Mouse (Mus musculus) small intestine, adult 2 months (tissue): ENCODE data around the gene Trim11. TPM values are rescaled to one million over a fixed set of nuclear protein-coding genes. Genes with fewer than 3 reads are reported as not detected.
A peak's percentile ranks its signal among the peaks of the same experiment; 100 is the strongest.

ENCODE experiments used
- H3K27ac ChIP-seq: fragments of 200-500 bp; 2 replicates; pipeline ENCODE4 v1.5.1; 2012; ENCODE audit warnings: low read depth, low read length, control low read depth, inconsistent platforms; ENCODE audit not compliant: insufficient read depth
- H3K27me3 ChIP-seq: fragments of 200-500 bp; 2 replicates; pipeline ENCODE4 v1.6.1; 2012; ENCODE audit warnings: mild to moderate bottlenecking, moderate library complexity, low read length, inconsistent platforms; ENCODE audit not compliant: control insufficient read depth, insufficient read depth
- H3K36me3 ChIP-seq: fragments of 200-500 bp; 2 replicates; pipeline ENCODE4 v1.6.1; 2012; ENCODE audit warnings: mild to moderate bottlenecking, low read length, control low read depth, inconsistent platforms; ENCODE audit not compliant: control insufficient read depth, insufficient read depth
- H3K4me1 ChIP-seq: fragments of 200-500 bp; 2 replicates; pipeline ENCODE4 v1.6.1; 2012; ENCODE audit warnings: low read length, inconsistent platforms, mixed read lengths; ENCODE audit not compliant: control insufficient read depth, insufficient read depth, insufficient read length
- H3K4me3 ChIP-seq: fragments of 200-500 bp; 2 replicates; pipeline ENCODE4 v1.5.1; 2012; ENCODE audit warnings: low read depth, mild to moderate bottlenecking, control low read depth, inconsistent platforms, low read length, moderate library complexity
- CTCF ChIP-seq: fragments of 200-500 bp; IDR thresholded peaks from 2 replicates; pipeline ENCODE4 v1.5.1; 2012; ENCODE audit warnings: low read depth, mild to moderate bottlenecking, control low read depth, inconsistent platforms, low read length, moderate library complexity, mixed read lengths; ENCODE audit not compliant: insufficient replicate concordance, insufficient read length; ENCODE audit errors: extremely low read depth
- POLR2A ChIP-seq: fragments of 200-500 bp; IDR thresholded peaks from 2 replicates; pipeline ENCODE4 v1.6.1; 2012; ENCODE audit warnings: low read depth, mild to moderate bottlenecking, control low read depth, inconsistent platforms, low read length, moderate library complexity
- WGBS: fragments of 180-500 bp; shearing (Covaris S2); methylation state at CpG from one replicate; pipeline ENCODE4 v1.1.7; 2018; 5-methylcytosine and 5-hydroxymethylcytosine counted together
- polyA plus RNA-seq: library from polyadenylated mRNA; depleted of rRNA; stranded (reverse); fragments of >200 nt; gene quantifications from 2 replicates; pipeline ENCODE4 v1.2.3, GENCODE M21; 2012

Trim11 gene
- polyA plus RNA-seq, 1 experiment, result 22.6 TPM

- Histone ChIP-seq H3K27ac (no peak overlapping the region), H3K27me3 (no peaks in the 10 kb centered on the region), H3K36me3 (peaks cover 30% of the 10 kb centered on the region), H3K4me1 (peaks cover 30% of the 10 kb centered on the region), H3K4me3 (no peak overlapping the region; the same call in 1 of the 2 replicates)
- 38% methylated on average over 5 of the region's 5 CpGs for WGBS
- TF ChIP-seq CTCF (no peak), POLR2A (no peak)
Measured at GRCm38 (mm10) chr11:58980381-58980990, 2.6 kb downstream of the Trim11 start.

- Histone ChIP-seq H3K36me3 (peaks cover 37% of the 10 kb centered on the region), H3K27ac (no peak overlapping the region), H3K4me3 (no peak overlapping the region), H3K27me3 (no peaks in the 10 kb centered on the region), H3K4me1 (peaks cover 30% of the 10 kb centered on the region)
- 18% methylated on average over 14 of the region's 14 CpGs for WGBS
- no peak for TF ChIP-seq POLR2A
- peak; percentile 76 for TF ChIP-seq CTCF
Measured at GRCm38 (mm10) chr11:58981541-58982447, 3.9 kb downstream of the Trim11 start.

GRCm38 (mm10) chr11:58982471-58983097 is 4.7 kb downstream of the Trim11 start:
- Histone ChIP-seq H3K36me3 (peaks cover 42% of the 10 kb centered on the region), H3K27ac (no peak overlapping the region), H3K4me3 (no peak overlapping the region), H3K4me1 (peaks cover 28% of the 10 kb centered on the region), H3K27me3 (no peaks in the 10 kb centered on the region)
- TF ChIP-seq POLR2A, result no peak
- no peak for TF ChIP-seq CTCF
- 90% methylated on average over 18 of the region's 18 CpGs for WGBS

- H3K36me3 ChIP-seq, result peaks cover 51% of the 10 kb centered on the region
Measured at GRCm38 (mm10) chr11:58983691-58984341, 5.9 kb downstream of the Trim11 start.

GRCm38 (mm10) chr11:58984657-58985056 is 6.8 kb downstream of the Trim11 start:
- peaks cover 59% of the 10 kb centered on the region for H3K36me3 ChIP-seq
- no peak overlapping the region for H3K27ac ChIP-seq
- no peak for TF ChIP-seq POLR2A
- no peak for TF ChIP-seq CTCF

More at GRCm38 (mm10) chr11:58983691-58984341, 5.9 kb downstream of the Trim11 start:
- Histone ChIP-seq H3K27ac (no peak overlapping the region), H3K27me3 (no peaks in the 10 kb centered on the region), H3K4me3 (no peak overlapping the region), H3K4me1 (peaks cover 28% of the 10 kb centered on the region)
- 83% methylated on average over 6 of the region's 6 CpGs for whole genome bisulfite sequencing
- TF ChIP-seq CTCF (no peak), POLR2A (no peak)

GRCm38 (mm10) chr11:58985299-58985917 is 7.5 kb downstream of the Trim11 start:
- H3K27ac ChIP-seq, result no peak overlapping the region
- H3K4me3 ChIP-seq, result no peak overlapping the region
- no peaks in the 10 kb centered on the region for H3K27me3 ChIP-seq
- H3K36me3 ChIP-seq, result peaks cover 66% of the 10 kb centered on the region
- WGBS, result 70% methylated on average over 3 of the region's 3 CpGs
- TF ChIP-seq POLR2A (no peak), CTCF (no peak)
- H3K4me1 ChIP-seq, result peaks cover 20% of the 10 kb centered on the region

More at GRCm38 (mm10) chr11:58984657-58985056, 6.8 kb downstream of the Trim11 start:
- Histone ChIP-seq H3K4me1 (peaks cover 23% of the 10 kb centered on the region), H3K4me3 (no peak overlapping the region), H3K27me3 (no peaks in the 10 kb centered on the region)
- 89% methylated on average over 7 of the region's 7 CpGs for WGBS
